Mouse (Mus musculus): ENCODE data around the gene Zfp3.

- TF ChIP-seq GATA1 (IDR thresholded peaks at IDR 0.05; ENCODE audit: borderline replicate concordance, low read length) (no peak), FLI1 (IDR thresholded peaks at IDR 0.05; ENCODE audit: low read length) (no peak)
These were observed 51.6 kb downstream of the Zfp3 start for GRCm38 (mm10) chr11:70815498-70816078.
